Mouse (Mus musculus): ENCODE results near the gene Nipal1.

Gene Nipal1

GRCm38 (mm10) chr5:72647418-72647907, at the start of gene Nipal1:
Nipal1 (plus strand) TSS chr5:72647795.
- peak; percentile 80 for DNase-seq (ENCODE audit: low read depth, low spot score)

- peak; percentile 77 for DNase-seq (ENCODE audit: low read depth, low spot score)
These were observed 46.6 kb upstream of the Nipal1 start for GRCm38 (mm10) chr5:72601006-72601405.

- DNase-seq (ENCODE audit: low read depth, low spot score): no peak
These were observed 44.5 kb upstream of the Nipal1 start for GRCm38 (mm10) chr5:72603138-72603537.

GRCm38 (mm10) chr5:72617413-72617812, 30.2 kb upstream of the Nipal1 start:
- no peak for DNase-seq (ENCODE audit: low read depth, low spot score)

GRCm38 (mm10) chr5:72621022-72621421, 26.6 kb upstream of the Nipal1 start:
- DNase-seq (ENCODE audit: low read depth, low spot score): peak; percentile 7

GRCm38 (mm10) chr5:72630026-72630425, 17.6 kb upstream of the Nipal1 start:
- no peak for DNase-seq (ENCODE audit: low read depth, low spot score)

GRCm38 (mm10) chr5:72634791-72635271, 12.8 kb upstream of the Nipal1 start:
- DNase-seq (ENCODE audit: low read depth, low spot score): no peak

GRCm38 (mm10) chr5:72636122-72636521, 11.5 kb upstream of the Nipal1 start:
- peak; percentile 62 for DNase-seq (ENCODE audit: low read depth, low spot score)

- DNase-seq (ENCODE audit: low read depth, low spot score): no peak
These were observed 11.0 kb upstream of the Nipal1 start for GRCm38 (mm10) chr5:72636576-72636975.

- no peak for DNase-seq (ENCODE audit: low read depth, low spot score)
These were observed 7.5 kb upstream of the Nipal1 start for GRCm38 (mm10) chr5:72640072-72640471.

GRCm38 (mm10) chr5:72643655-72644054, 3.9 kb upstream of the Nipal1 start:
- no peak for DNase-seq (ENCODE audit: low read depth, low spot score)

GRCm38 (mm10) chr5:72644175-72644574, 3.4 kb upstream of the Nipal1 start, which contains the start of gene Cnga1:
Cnga1 (minus strand) TSS chr5:72644275.
- no peak for DNase-seq (ENCODE audit: low read depth, low spot score)

- DNase-seq (ENCODE audit: low read depth, low spot score): peak; percentile 65
These were observed 1.5 kb upstream of the Nipal1 start for GRCm38 (mm10) chr5:72646131-72646530.

- no peak for DNase-seq (ENCODE audit: low read depth, low spot score)
These were observed 599 bp upstream of the Nipal1 start for GRCm38 (mm10) chr5:72646996-72647395.

GRCm38 (mm10) chr5:72647958-72648595, 482 bp downstream of the Nipal1 start:
- no peak for DNase-seq (ENCODE audit: low read depth, low spot score)

GRCm38 (mm10) chr5:72648987-72649735, 1.6 kb downstream of the Nipal1 start:
- DNase-seq (ENCODE audit: low read depth, low spot score): no peak

- no peak for DNase-seq (ENCODE audit: low read depth, low spot score)
These were observed 5.6 kb downstream of the Nipal1 start for GRCm38 (mm10) chr5:72653068-72653674.

GRCm38 (mm10) chr5:72656270-72656791, 8.7 kb downstream of the Nipal1 start:
- DNase-seq (ENCODE audit: low read depth, low spot score): no peak

GRCm38 (mm10) chr5:72658375-72658774, 10.8 kb downstream of the Nipal1 start:
- no peak for DNase-seq (ENCODE audit: low read depth, low spot score)

GRCm38 (mm10) chr5:72661051-72661781, 13.6 kb downstream of the Nipal1 start:
- DNase-seq (ENCODE audit: low read depth, low spot score): no peak

GRCm38 (mm10) chr5:72664126-72664525, 16.5 kb downstream of the Nipal1 start:
- DNase-seq (ENCODE audit: low read depth, low spot score): no peak
